Mouse (Mus musculus) forebrain, embryonic 14.5 days (tissue): Measurements from ENCODE around the gene Gnptg. TPM values are rescaled to one million over a fixed set of nuclear protein-coding genes. Genes with fewer than 3 reads are reported as not detected.
"Not testable (repeated sequence)": the region's sequence is repeated elsewhere in the genome, so short reads cannot be mapped to it uniquely, and the experiment has no call there.

Experiments used
- ATAC-seq: fragments of 200-750 bp; cut with Nextera tagmentation; 2 replicates; pipeline ENCODE4 v1.8.0; 2017; ENCODE audit warnings: mild to moderate bottlenecking, moderate library complexity
- DNase-seq: peaks from one replicate; pipeline ENCODE4 v3.0.0-alpha.2; 2015; ENCODE audit warnings: low spot score
- H3K27ac ChIP-seq: fragments of 300-500 bp; sonication (generic); 2 replicates; pipeline ENCODE4 v1.5.1; 2014; ENCODE audit warnings: low read depth, mild to moderate bottlenecking, control low read depth, low read length, moderate library complexity
- H3K27me3 ChIP-seq: fragments of 300-500 bp; sonication (generic); replicated peaks from 2 replicates; pipeline ENCODE4 v1.6.1; 2014; ENCODE audit warnings: low read length, control low read depth, mixed read lengths; ENCODE audit not compliant: control insufficient read depth, insufficient read depth
- H3K36me3 ChIP-seq: fragments of 300-500 bp; sonication (generic); 2 replicates; pipeline ENCODE4 v1.6.1; 2014; ENCODE audit warnings: low read length, control low read depth; ENCODE audit not compliant: control insufficient read depth, insufficient read depth
- H3K4me1 ChIP-seq: fragments of 300-500 bp; sonication (generic); 2 replicates; pipeline ENCODE4 v1.6.1; 2014; ENCODE audit warnings: antibody characterized with exemption, low read length, control low read depth; ENCODE audit not compliant: control insufficient read depth, insufficient read depth
- H3K4me2 ChIP-seq: fragments of 300-500 bp; sonication (generic); 2 replicates; pipeline ENCODE4 v1.6.1; 2014; ENCODE audit warnings: mild to moderate bottlenecking, control low read depth, low read length
- H3K4me3 ChIP-seq: fragments of 300-500 bp; sonication (generic); 2 replicates; pipeline ENCODE4 v1.5.1; 2014; ENCODE audit warnings: low read depth, low read length, control low read depth
- H3K9ac ChIP-seq: fragments of 300-500 bp; sonication (generic); 2 replicates; pipeline ENCODE4 v1.6.1; 2014; ENCODE audit warnings: mild to moderate bottlenecking, low read length, control low read depth, moderate library complexity
- H3K9me3 ChIP-seq: fragments of 300-500 bp; sonication (generic); replicated peaks from 2 replicates; pipeline ENCODE4 v1.6.1; 2016; ENCODE audit warnings: low read length, control low read depth, mixed read lengths; ENCODE audit not compliant: control insufficient read depth
- WGBS: fragments of 180-500 bp; shearing (Covaris S2); extraction: QIAGEN DNeasy Blood & Tissue Kit; methylation state at CpG from one replicate; pipeline ENCODE4 v1.1.7; 2014; 5-methylcytosine and 5-hydroxymethylcytosine counted together
- polyA plus RNA-seq: library from polyadenylated mRNA; unstranded; fragments of >200 nt; fragmentation: Nextera tagmentation; extraction: Ambion mirVana; gene quantifications from 2 replicates; pipeline ENCODE4 v1.2.1, GENCODE M21; 2014

The Gnptg gene
- polyA plus RNA-seq, 1 experiment from 2014 or later: 86.8 TPM

GRCm38 (mm10) chr17:25252643-25253042, 12.7 kb upstream of the Gnptg start:
- Histone ChIP-seq H3K9me3 (no peaks in the 10 kb centered on the region), H3K4me3 (no peak overlapping the region), H3K36me3 (no peaks in the 10 kb centered on the region), H3K4me1 (peaks cover 12% of the 10 kb centered on the region), H3K9ac (no peak overlapping the region), H3K27ac (peak overlapping the region; percentile 49), H3K4me2 (no peak overlapping the region), H3K27me3 (peaks cover 8% of the 10 kb centered on the region)
- DNase-seq: peak; percentile 68
- peak; percentile 42; the same call in 1 of the 2 replicates for ATAC-seq
- WGBS: 25% methylated on average over 3 of the region's 3 CpGs

DNA sequence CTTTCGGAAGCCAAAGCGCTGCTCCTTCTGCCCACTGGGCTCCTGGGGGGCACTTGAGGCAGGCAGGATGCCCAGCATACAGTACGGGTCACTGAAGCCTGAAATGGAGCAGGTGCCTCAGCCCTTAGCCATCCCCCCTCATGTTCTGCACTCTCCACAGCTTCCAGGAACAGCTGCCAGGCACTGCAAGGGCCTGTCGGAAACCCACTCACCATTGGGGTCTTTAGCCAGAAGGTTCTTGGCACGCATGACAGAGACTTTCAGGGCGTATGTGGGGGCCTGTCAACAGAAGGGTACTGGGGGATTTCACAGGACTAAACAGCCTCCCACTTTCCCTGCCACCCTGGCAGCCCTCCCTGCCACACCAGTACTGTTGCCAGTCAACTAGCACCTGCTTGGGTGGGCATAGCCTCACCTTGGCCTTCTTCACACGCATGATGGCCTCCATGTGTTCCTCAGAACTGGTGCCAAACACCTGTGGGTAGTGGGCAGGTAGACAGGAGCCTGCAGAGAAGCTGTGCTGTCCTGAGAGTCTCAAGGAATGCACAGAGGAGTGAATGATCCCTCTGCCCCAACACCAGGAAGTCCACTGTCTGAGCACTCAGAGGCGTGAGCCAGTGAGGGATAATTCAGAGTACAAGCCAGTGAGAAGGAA, 10.4 kb upstream of the Gnptg start:
- H3K4me1 ChIP-seq: 0 out of 2 replicates have a peak, but pooled peaks cover 5% of the 10 kb centered on the region

GRCm38 (mm10) chr17:25248033-25248750, 8.3 kb upstream of the Gnptg start:
- 81% methylated on average over 18 of the region's 18 CpGs for WGBS
- Histone ChIP-seq H3K27ac (no peak overlapping the region), H3K4me1 (0 out of 2 replicates have a peak, but pooled peaks cover 5% of the 10 kb centered on the region), H3K9ac (no peak overlapping the region), H3K9me3 (no peaks in the 10 kb centered on the region), H3K36me3 (peaks cover 26% of the 10 kb centered on the region), H3K4me2 (no peak overlapping the region), H3K4me3 (no peak overlapping the region), H3K27me3 (no peaks in the 10 kb centered on the region)
- ATAC-seq (no peak), DNase-seq (no peak)

More for the DNA sequence above, 10.4 kb upstream of the Gnptg start:
- no peak overlapping the region for H3K9ac ChIP-seq
- WGBS: 72% methylated on average over 8 of the region's 8 CpGs
- H3K27me3 ChIP-seq: no peaks in the 10 kb centered on the region; the same call in 1 of the 2 replicates
- H3K27ac ChIP-seq: no peak overlapping the region
- H3K4me3 ChIP-seq: no peak overlapping the region
- ATAC-seq: no peak
- peaks cover 6% of the 10 kb centered on the region; the same call in 1 of the 2 replicates for H3K36me3 ChIP-seq
- no peaks in the 10 kb centered on the region for H3K9me3 ChIP-seq
- no peak for DNase-seq
- no peak overlapping the region for H3K4me2 ChIP-seq

DNA sequence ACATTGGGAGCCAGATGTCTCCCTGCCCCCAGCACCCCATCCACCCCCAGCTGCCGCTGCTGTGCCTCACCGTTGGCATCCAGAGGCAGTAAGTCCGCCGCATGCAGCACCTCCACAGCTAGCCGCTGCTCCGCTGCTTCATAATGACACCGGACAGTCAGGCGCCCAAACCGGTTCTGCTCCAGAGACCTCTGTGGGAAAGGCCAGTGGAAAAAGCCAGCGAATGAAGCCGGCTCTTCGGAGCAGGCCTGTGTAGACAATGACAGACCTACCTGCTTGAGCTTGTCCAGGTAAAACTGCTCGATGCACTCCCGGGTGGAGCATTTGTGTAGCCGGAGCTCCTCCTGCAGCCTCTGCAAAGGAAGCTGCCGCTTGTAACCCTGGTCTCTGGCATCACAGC, 4.3 kb upstream of the Gnptg start:
- 87% methylated on average over 16 of the region's 16 CpGs for WGBS
- Histone ChIP-seq H3K27ac (no peak overlapping the region), H3K4me1 (peaks cover 8% of the 10 kb centered on the region), H3K27me3 (no peaks in the 10 kb centered on the region), H3K36me3 (peaks cover 44% of the 10 kb centered on the region), H3K4me3 (no peak overlapping the region), H3K4me2 (no peak overlapping the region), H3K9me3 (no peaks in the 10 kb centered on the region), H3K9ac (no peak overlapping the region)
- ATAC-seq: no peak
- no peak for DNase-seq

- no peak for DNase-seq
- WGBS: 88% methylated on average over 11 of the region's 11 CpGs
- ATAC-seq: no peak
These were observed 3.3 kb upstream of the Gnptg start for GRCm38 (mm10) chr17:25243131-25243780.

GRCm38 (mm10) chr17:25235635-25236034, 4.3 kb downstream of the Gnptg start:
- 85% methylated on average over 9 of the region's 9 CpGs for WGBS

More at GRCm38 (mm10) chr17:25243131-25243780, 3.3 kb upstream of the Gnptg start:
- Histone ChIP-seq H3K4me2 (no peak overlapping the region), H3K36me3 (peaks cover 44% of the 10 kb centered on the region), H3K27me3 (no peaks in the 10 kb centered on the region), H3K9me3 (no peaks in the 10 kb centered on the region), H3K27ac (no peak overlapping the region), H3K9ac (no peak overlapping the region), H3K4me1 (peaks cover 12% of the 10 kb centered on the region), H3K4me3 (no peak overlapping the region)

DNA sequence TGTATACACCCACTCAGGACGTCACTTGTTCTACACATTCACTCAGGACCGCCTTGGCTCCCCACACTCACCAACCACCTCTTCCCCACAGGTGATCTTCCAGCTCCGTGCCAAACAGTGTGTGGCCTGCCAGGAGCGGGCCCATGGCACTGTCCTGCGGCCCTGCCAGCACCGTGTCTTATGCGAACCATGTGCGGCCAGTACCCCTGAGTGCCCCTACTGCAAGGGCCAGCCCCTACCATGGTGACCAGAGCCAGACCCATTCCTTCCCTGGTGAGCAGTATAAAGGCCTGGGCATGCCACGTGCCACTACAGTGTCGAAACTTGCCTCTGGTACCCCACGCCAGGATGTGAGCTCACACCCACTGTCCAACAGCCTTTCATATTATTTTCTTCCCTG, 8.3 kb downstream of the Gnptg start:
- 91% methylated on average over 4 of the region's 11 CpGs for WGBS
- peaks cover 48% of the 10 kb centered on the region for H3K36me3 ChIP-seq
- H3K4me1 ChIP-seq, H3K4me3 ChIP-seq, H3K27ac ChIP-seq, H3K9me3 ChIP-seq, DNase-seq, H3K27me3 ChIP-seq, H3K4me2 ChIP-seq, H3K9ac ChIP-seq: not testable (repeated sequence)
- 0 out of 2 replicates have a peak, but pooled peaks have one; percentile 57 for ATAC-seq

More at GRCm38 (mm10) chr17:25235635-25236034, 4.3 kb downstream of the Gnptg start:
- H3K9me3 ChIP-seq: no peaks in the 10 kb centered on the region
- ATAC-seq (no peak), DNase-seq (no peak)
- no peaks in the 10 kb centered on the region for H3K27me3 ChIP-seq
- H3K4me2 ChIP-seq: no peak overlapping the region
- H3K9ac ChIP-seq: no peak overlapping the region
- no peak overlapping the region for H3K4me3 ChIP-seq
- peaks cover 6% of the 10 kb centered on the region for H3K4me1 ChIP-seq
- H3K36me3 ChIP-seq: peaks cover 31% of the 10 kb centered on the region
- no peak overlapping the region for H3K27ac ChIP-seq

DNA sequence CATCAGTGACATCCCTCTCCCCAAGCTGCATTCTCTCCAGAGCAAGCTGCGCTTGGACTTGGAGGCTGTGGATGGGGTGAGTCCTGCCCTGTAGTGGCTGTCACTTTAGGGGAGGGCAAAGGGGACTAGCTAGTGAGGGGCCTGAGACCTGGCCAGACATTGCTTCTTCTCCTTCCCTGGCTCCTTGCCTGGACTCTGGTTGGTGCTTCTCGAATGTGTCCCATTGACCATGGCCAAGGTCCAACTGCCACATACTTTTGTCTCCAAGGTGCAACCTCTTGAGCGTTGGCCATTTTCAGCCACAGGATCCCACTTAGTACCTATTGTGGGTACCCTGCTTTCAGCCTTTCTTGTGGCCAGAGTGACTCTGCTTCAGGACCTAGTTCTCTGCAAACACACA, 9.2 kb downstream of the Gnptg start:
- peaks cover 46% of the 10 kb centered on the region for H3K36me3 ChIP-seq
- no peak overlapping the region for H3K9ac ChIP-seq
- no peak for ATAC-seq
- H3K27ac ChIP-seq: no peak overlapping the region
- H3K27me3 ChIP-seq: no peaks in the 10 kb centered on the region
- H3K9me3 ChIP-seq: no peaks in the 10 kb centered on the region
- H3K4me1 ChIP-seq: no peaks in the 10 kb centered on the region
- H3K4me2 ChIP-seq: no peak overlapping the region
- 100% methylated on average over 3 of the region's 3 CpGs for WGBS
- no peak overlapping the region for H3K4me3 ChIP-seq
- no peak for DNase-seq
